Mouse (Mus musculus) stomach, postnatal 0 days (tissue): ENCODE results near the gene Hcrt.

Experiments
- CTCF ChIP-seq: IDR thresholded peaks from 2 replicates; pipeline ENCODE4 v1.5.1; 2016; ENCODE audit warnings: antibody characterized with exemption, low read depth, mild to moderate bottlenecking, moderate library complexity
- EP300 ChIP-seq: optimal IDR thresholded peaks from 2 replicates; pipeline ENCODE3; 2016; ENCODE audit warnings: antibody characterized with exemption

GRCm38 (mm10) chr11:100758707-100759610 is 3.8 kb downstream of the Hcrt start:
- no peak for TF ChIP-seq EP300
- no peak for TF ChIP-seq CTCF
